Mouse (Mus musculus) midbrain, embryonic 11.5 days (tissue): ENCODE measurements around the gene Zswim8. TPM values are rescaled to one million over a fixed set of nuclear protein-coding genes. Genes with fewer than 3 reads are reported as not detected.

Experiments
- ATAC-seq: fragments of 200-750 bp; cut with Nextera tagmentation; 2 replicates; pipeline ENCODE4 v1.8.0; 2017; ENCODE audit warnings: moderate TSS enrichment, moderate library complexity; ENCODE audit not compliant: low FRiP score
- DNase-seq: peaks from one replicate; pipeline ENCODE4 v3.0.0; 2015; ENCODE audit warnings: low spot score; ENCODE audit errors: missing footprints
- H3K27ac ChIP-seq: fragments of 300-500 bp; sonication (generic); 2 replicates; pipeline ENCODE4 v1.5.1; 2014; ENCODE audit warnings: low read depth, low read length
- H3K27me3 ChIP-seq: fragments of 300-500 bp; sonication (generic); 2 replicates; pipeline ENCODE4 v1.6.1; 2014; ENCODE audit warnings: mild to moderate bottlenecking, low read length, moderate library complexity, mixed read lengths; ENCODE audit not compliant: control insufficient read depth, insufficient read depth
- H3K36me3 ChIP-seq: fragments of 300-500 bp; sonication (generic); 2 replicates; pipeline ENCODE4 v1.6.1; 2014; ENCODE audit warnings: mild to moderate bottlenecking, low read length, moderate library complexity, mixed read lengths; ENCODE audit not compliant: control insufficient read depth, insufficient read depth
- H3K4me1 ChIP-seq: fragments of 300-500 bp; sonication (generic); 2 replicates; pipeline ENCODE4 v1.6.1; 2014; ENCODE audit warnings: low read length; ENCODE audit not compliant: control insufficient read depth, insufficient read depth
- H3K4me2 ChIP-seq: fragments of 300-500 bp; sonication (generic); 2 replicates; pipeline ENCODE4 v1.6.1; 2014; ENCODE audit warnings: mild to moderate bottlenecking, moderate library complexity
- H3K4me3 ChIP-seq: fragments of 300-500 bp; sonication (generic); 2 replicates; pipeline ENCODE4 v1.5.1; 2014; ENCODE audit warnings: low read depth, low read length
- H3K9ac ChIP-seq: fragments of 300-500 bp; sonication (generic); 2 replicates; pipeline ENCODE4 v1.6.1; 2014; ENCODE audit warnings: low read length
- H3K9me3 ChIP-seq: fragments of 300-500 bp; sonication (generic); 2 replicates; pipeline ENCODE4 v1.6.1; 2016; ENCODE audit warnings: low read length; ENCODE audit not compliant: control insufficient read depth
- WGBS: fragments of 180-500 bp; shearing (Covaris S2); extraction: QIAGEN DNeasy Blood & Tissue Kit; methylation state at CpG from one replicate; pipeline ENCODE4 v1.1.7; 2014; 5-methylcytosine and 5-hydroxymethylcytosine counted together
- polyA plus RNA-seq: library from polyadenylated mRNA; unstranded; fragments of >200 nt; fragmentation: Nextera tagmentation; extraction: Ambion mirVana; gene quantifications from 2 replicates; pipeline ENCODE4 v1.2.1, GENCODE M21; 2014

Gene Zswim8
- polyA plus RNA-seq, 1 experiment from 2014 or later, result 22.9 TPM

DNA sequence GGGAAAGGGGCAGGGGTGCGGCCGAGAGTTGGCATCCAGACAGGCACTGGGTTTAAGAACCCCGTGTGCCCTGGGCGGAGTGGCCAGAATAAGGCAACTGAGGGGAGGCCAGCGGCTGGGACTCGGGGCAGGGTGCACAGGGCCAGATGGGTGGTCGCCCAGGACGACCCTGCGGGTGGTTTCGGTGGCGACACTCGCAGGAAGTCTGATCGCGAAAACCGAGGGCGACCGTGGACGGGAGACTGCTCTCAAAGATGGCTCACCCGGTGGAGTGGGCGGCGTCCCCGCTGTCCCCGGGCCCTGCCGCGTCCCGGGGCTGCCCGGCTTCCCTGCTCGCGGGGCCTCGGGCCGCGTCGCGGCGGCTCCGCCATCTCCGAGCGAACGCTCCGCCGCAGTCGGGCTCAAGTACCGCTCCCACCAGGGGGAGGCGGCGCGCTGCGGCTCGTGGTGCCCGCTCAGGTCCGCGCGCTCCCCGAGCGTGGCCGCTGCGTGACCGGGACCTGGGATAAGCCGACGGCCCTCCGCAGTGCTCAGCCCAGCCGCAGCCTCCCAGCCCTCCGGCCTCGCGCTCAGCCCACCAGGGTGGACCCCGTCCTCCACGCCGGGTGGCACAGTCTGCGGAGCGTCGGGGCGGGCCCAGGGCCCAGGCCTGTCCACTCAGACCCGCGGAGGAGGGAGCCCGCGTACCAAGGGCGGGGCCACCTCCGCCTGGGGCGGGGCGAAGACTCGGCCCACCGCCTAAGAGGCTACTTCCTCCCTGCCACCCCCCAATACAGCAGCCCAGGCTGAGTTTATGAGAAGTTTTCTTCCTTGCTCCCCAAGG, 26.8 kb downstream of the Zswim8 start, which contains the start of gene Ndst2:
Gene Ndst2 (minus strand): TSS at position 611 of the 823 bp plus-strand sequence.
- Histone ChIP-seq H3K4me1 (peaks cover 7% of the 10 kb centered on the region), H3K4me2 (peak within 1 kb of the TSS; percentile 91), H3K27ac (peak within 1 kb of the TSS; percentile 65), H3K9me3 (no peaks in the 10 kb centered on the region), H3K4me3 (peak within 1 kb of the TSS; percentile 84), H3K9ac (peak within 1 kb of the TSS; percentile 93), H3K36me3 (peaks cover 10% of the 10 kb centered on the region), H3K27me3 (no peaks in the 10 kb centered on the region)
- DNase-seq (peak; percentile 99), ATAC-seq (peak; percentile 98)
- under 1% methylated on average over 77 of the region's 81 CpGs for WGBS

DNA sequence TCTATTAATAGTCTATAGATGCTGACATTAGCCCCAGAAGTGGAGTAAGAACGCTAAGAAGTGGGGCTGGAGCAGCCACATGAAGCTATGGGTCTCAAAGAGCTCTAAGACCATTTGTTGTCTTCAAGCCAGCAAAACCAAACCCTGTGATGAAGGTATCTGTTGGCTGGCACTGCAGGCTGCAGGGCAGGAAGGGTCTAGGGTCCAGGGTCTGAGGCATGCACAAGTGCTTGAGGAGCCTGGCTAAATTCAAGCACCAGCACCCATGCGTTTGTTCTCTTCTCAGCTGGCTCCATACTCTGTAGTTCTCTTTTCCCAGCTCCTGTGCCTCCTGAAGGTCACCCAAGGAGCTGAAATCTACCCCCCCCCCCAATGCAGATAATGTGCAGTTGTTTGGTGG, 27.7 kb downstream of the Zswim8 start:
- H3K4me2 ChIP-seq, result no peak overlapping the region
- H3K9ac ChIP-seq, result no peak overlapping the region
- no peaks in the 10 kb centered on the region for H3K27me3 ChIP-seq
- H3K4me1 ChIP-seq, result peaks cover 7% of the 10 kb centered on the region
- H3K36me3 ChIP-seq, result peaks cover 10% of the 10 kb centered on the region
- H3K27ac ChIP-seq, result no peak overlapping the region
- no peak overlapping the region; the same call in 1 of the 2 replicates for H3K4me3 ChIP-seq
- whole genome bisulfite sequencing, result 65% methylated on average over 2 of the region's 2 CpGs
- DNase-seq, result no peak
- ATAC-seq, result no peak
- H3K9me3 ChIP-seq, result no peaks in the 10 kb centered on the region

DNA sequence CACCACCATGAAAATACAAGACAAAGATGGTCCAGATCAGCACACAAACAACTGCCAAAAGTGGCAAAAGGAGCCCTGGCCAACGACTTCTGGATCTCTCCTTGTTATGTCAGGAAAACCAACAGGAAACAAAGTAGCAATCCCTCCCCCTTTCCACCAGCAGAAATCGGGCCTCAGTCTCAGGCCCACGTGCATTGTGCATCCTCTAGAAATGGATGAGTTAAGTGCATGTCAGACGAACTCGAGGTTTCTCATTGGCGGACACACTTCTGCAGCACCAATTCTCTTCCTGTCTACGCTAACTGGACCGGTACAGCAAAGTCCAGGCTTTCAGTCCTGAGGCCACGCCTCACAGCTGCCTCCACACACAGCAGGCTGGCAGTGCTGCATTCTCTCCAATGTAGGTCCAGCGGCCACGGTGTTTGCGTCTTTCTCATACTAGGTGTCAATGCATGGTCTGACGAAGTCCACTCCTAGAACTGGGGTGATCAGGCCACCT, 28.6 kb downstream of the Zswim8 start:
- no peak overlapping the region for H3K4me3 ChIP-seq
- no peak overlapping the region for H3K4me2 ChIP-seq
- peaks cover 10% of the 10 kb centered on the region for H3K36me3 ChIP-seq
- no peak for DNase-seq
- no peak for ATAC-seq
- no peaks in the 10 kb centered on the region for H3K27me3 ChIP-seq
- no peak overlapping the region for H3K27ac ChIP-seq
- no peak overlapping the region for H3K9ac ChIP-seq
- 90% methylated on average over 13 of the region's 13 CpGs for WGBS
- H3K4me1 ChIP-seq, result peaks cover 7% of the 10 kb centered on the region
- no peaks in the 10 kb centered on the region for H3K9me3 ChIP-seq

DNA sequence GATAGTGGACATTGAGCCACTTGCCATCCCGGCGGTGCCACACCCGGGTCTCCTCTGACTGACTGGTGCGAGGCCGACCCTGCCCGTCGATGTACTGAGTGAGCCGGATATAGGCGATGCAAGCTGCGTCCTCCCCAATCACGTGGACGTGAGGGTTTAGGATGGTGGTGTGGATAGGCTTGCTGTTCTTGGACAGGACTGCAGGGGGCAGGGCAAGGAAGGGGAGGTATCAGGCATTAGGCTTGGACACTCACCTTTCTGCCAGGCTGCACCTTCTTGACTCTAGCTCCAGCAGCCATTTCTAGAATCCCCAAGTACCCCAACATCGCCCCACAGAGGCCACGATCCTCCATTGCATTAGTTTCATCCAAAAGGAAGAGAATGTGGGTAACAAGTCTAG, 30.0 kb downstream of the Zswim8 start:
- H3K27ac ChIP-seq, result no peak overlapping the region
- ATAC-seq (no peak), DNase-seq (peak; percentile 89)
- no peak overlapping the region for H3K9ac ChIP-seq
- no peak overlapping the region for H3K4me3 ChIP-seq
- H3K4me2 ChIP-seq, result no peak overlapping the region
- peaks cover 10% of the 10 kb centered on the region for H3K36me3 ChIP-seq
- H3K27me3 ChIP-seq, result no peaks in the 10 kb centered on the region
- peaks cover 7% of the 10 kb centered on the region for H3K4me1 ChIP-seq
- WGBS, result 49% methylated on average over 14 of the region's 14 CpGs
- no peaks in the 10 kb centered on the region for H3K9me3 ChIP-seq

DNA sequence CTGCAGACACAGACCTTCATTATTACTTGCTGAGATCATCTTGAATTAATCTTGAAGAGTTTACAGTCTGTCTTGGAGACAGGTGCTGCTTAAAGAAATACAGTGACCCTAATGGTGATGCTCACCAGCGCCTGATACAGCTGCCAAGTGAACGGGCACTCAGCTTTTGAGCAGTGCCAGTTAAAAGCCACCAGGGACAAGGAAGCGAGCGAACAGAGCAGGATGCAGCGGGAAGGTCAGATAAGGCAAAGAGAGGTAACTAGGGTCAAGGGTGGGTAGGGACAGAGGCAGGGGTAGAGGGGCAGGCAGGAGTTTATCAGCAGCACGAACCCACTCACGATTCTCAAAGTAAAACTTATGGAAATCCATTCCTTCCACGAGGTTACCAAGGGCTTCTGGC, 31.2 kb downstream of the Zswim8 start:
- DNase-seq (no peak), ATAC-seq (no peak)
- Histone ChIP-seq H3K36me3 (peaks cover 10% of the 10 kb centered on the region), H3K27ac (no peak overlapping the region), H3K4me1 (peaks cover 2% of the 10 kb centered on the region), H3K9ac (no peak overlapping the region), H3K4me3 (no peak overlapping the region), H3K27me3 (no peaks in the 10 kb centered on the region), H3K4me2 (no peak overlapping the region), H3K9me3 (no peaks in the 10 kb centered on the region)
- WGBS, result 88% methylated on average over 8 of the region's 8 CpGs

DNA sequence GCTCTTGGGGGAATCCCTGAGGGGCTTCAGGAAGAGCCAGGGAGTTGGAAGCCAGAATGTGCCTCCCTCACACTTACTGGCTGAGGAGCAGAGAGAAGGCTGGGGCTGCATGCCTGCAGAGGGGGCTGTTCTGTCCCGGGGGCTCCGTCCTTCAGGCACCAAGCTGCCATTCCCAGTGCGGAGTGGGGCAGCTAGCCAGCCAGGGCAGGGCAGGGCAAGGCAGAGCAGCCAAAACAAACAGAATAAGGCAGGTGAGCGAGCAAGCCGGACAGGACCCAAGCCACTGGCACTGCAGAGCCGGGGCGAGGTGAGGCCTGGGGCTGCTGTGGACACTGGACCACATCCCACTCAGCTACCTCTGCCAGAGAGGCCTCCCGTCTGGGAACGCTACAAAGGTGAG, 33.9 kb downstream of the Zswim8 start:
- H3K4me1 ChIP-seq, result no peaks in the 10 kb centered on the region
- H3K36me3 ChIP-seq, result peaks cover 10% of the 10 kb centered on the region
- no peak overlapping the region for H3K27ac ChIP-seq
- H3K9ac ChIP-seq, result no peak overlapping the region
- no peak overlapping the region for H3K4me3 ChIP-seq
- ATAC-seq, result no peak
- no peak overlapping the region for H3K4me2 ChIP-seq
- no peaks in the 10 kb centered on the region for H3K9me3 ChIP-seq
- no peak for DNase-seq
- WGBS, result 92% methylated on average over 9 of the region's 9 CpGs
- no peaks in the 10 kb centered on the region for H3K27me3 ChIP-seq

DNA sequence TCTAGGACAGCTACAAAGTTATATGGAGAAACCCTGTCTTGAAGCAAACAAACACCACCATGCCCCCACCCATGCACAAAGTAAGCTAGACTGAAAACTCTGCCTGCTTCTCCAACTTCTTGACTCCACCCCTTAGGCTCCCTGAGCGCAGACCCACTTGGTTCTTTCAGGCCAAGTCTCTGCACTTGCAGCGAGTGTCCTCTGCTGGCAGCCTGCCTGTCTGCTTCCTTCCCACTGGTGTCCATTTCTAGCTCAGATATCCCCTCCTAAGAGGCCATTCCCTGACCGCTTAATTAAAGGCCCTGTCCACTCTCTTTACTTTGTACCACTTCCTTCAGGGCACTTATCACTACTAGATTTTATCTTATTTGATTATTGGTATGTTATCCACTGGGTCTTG, 36.3 kb downstream of the Zswim8 start:
- Histone ChIP-seq H3K4me2 (no peak overlapping the region), H3K27ac (no peak overlapping the region), H3K4me3 (no peak overlapping the region), H3K4me1 (no peaks in the 10 kb centered on the region), H3K27me3 (no peaks in the 10 kb centered on the region), H3K9me3 (no peaks in the 10 kb centered on the region), H3K36me3 (peaks cover 5% of the 10 kb centered on the region), H3K9ac (no peak overlapping the region)
- no peak for DNase-seq
- ATAC-seq, result no peak
- whole genome bisulfite sequencing, result 82% methylated on average over 3 of the region's 3 CpGs

DNA sequence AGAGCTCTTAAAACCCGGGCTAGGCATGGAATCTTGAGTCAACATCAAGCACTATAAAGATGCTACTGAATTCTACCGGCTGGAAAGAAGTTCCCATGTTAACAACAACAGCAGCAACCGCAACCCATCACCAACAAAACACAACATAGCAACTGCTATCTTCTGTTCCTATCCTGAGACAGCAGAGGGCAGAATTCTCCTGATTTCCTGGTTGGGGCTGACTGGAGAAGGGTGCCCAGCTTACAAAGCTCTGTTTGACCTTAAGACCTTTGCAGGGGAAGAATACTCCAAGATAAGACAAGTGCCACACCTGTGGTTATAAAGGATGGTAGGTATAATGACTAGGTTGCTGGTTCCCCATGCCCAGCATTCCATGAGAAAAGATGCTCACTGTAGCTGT, 39.6 kb downstream of the Zswim8 start:
- Histone ChIP-seq H3K4me2 (no peak overlapping the region), H3K27me3 (no peaks in the 10 kb centered on the region), H3K27ac (no peak overlapping the region), H3K9me3 (no peaks in the 10 kb centered on the region), H3K9ac (no peak overlapping the region), H3K4me3 (no peak overlapping the region), H3K4me1 (no peaks in the 10 kb centered on the region), H3K36me3 (no peaks in the 10 kb centered on the region; the same call in 1 of the 2 replicates)
- 90% methylated on average over 3 of the region's 3 CpGs for WGBS
- DNase-seq, result no peak
- ATAC-seq, result no peak

DNA sequence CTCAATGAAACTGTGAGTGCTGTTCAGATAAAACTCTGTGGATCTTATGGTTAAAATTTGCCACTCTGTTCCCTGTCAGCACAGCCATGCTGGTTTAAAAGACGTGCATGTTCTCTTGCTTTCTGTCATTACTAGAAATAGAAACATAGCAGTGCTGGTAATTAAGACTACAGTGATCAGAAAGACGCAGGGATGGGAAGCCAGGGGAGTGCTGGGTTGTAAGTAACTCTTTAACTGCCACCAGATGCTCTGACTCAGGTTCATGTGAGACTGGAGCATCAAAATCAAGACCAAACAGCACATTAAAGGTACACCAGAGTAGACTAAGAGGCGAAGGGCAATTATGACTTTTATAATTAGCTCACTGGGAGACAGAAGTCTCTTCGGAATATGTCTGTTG, 41.0 kb downstream of the Zswim8 start:
- Histone ChIP-seq H3K27ac (no peak overlapping the region), H3K9ac (no peak overlapping the region), H3K9me3 (no peaks in the 10 kb centered on the region), H3K4me3 (no peak overlapping the region), H3K36me3 (no peaks in the 10 kb centered on the region; the same call in 1 of the 2 replicates), H3K4me2 (no peak overlapping the region), H3K27me3 (no peaks in the 10 kb centered on the region), H3K4me1 (no peaks in the 10 kb centered on the region)
- ATAC-seq, result no peak
- no peak for DNase-seq
- 83% methylated on average over 4 of the region's 4 CpGs for WGBS
